9 mouse cellular contexts compared by ENCODE assay signal in the genomic region with DNA sequence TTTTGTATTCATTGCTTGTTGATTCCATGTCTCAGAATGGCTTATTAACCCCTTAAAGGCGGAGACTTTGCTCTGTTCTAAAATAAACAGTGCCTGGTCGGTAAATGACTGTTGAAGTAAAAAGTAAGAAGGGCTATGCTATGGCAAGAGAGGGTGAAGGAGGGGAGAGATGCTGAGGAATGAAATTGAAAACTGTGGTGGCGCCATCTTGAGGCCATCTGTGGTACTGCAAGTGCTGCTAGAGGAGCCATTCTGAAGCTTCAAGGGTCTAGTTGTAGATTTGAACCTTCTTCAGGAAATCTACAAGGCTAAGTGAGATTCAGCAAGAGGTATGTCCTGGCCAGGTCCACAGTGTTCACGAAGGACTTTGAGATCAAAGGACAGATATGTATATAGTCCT. TPM values are rescaled to one million over a fixed set of nuclear protein-coding genes. Genes with fewer than 3 reads are reported as not detected.
A peak's percentile ranks its signal among the peaks of the same experiment; 100 is the strongest.
DNase-seq lines count a peak whose midpoint lies in the region; ATAC-seq lines count a peak whose summit lies in the region.
"Had no signal": no experiment of that assay in that cellular context is flagged by ENCODE, and none has a peak within 500 bp of the region (broad histone marks: within the 10 kb centered on the region; RNA-seq: fewer than 3 reads in every experiment).

No protein-coding gene starts in this region.

- H3K4me2 ChIP-seq in hindbrain, embryonic 14.5 days (replicated peaks): no peak overlapping the region
- H3K4me2 ChIP-seq in hindbrain, embryonic 13.5 days: no peak overlapping the region
- H3K4me2 ChIP-seq in midbrain, embryonic 15.5 days: no peak overlapping the region

- H3K27me3 ChIP-seq in hindbrain, embryonic 14.5 days (ENCODE audit: control insufficient read depth, insufficient read depth, low read length): 0 out of 2 replicates have a peak, but pooled peaks cover under 1% of the 10 kb centered on the region
- peaks cover 4% of the 10 kb centered on the region for H3K27me3 ChIP-seq in hindbrain, embryonic 13.5 days
- H3K27me3 ChIP-seq in midbrain, embryonic 15.5 days (replicated peaks): peaks cover 3% of the 10 kb centered on the region; the same call in 1 of the 2 replicates
- H3K27me3 ChIP-seq: megakaryocyte, embryonic 14.5 days had no signal

- no peaks in the 10 kb centered on the region for H3K9me3 ChIP-seq in hindbrain, embryonic 14.5 days (ENCODE audit: control insufficient read depth, low read length)
- H3K9me3 ChIP-seq in hindbrain, embryonic 13.5 days: no peaks in the 10 kb centered on the region
- H3K9me3 ChIP-seq in midbrain, embryonic 15.5 days: no peaks in the 10 kb centered on the region
- H3K9me3 ChIP-seq: megakaryocyte, embryonic 14.5 days had no signal

- peak overlapping the region; percentile 33; the same call in 1 of the 2 replicates for H3K27ac ChIP-seq in hindbrain, embryonic 14.5 days
- no peak overlapping the region for H3K27ac ChIP-seq in hindbrain, embryonic 13.5 days
- peak overlapping the region; percentile 42; the same call in 1 of the 2 replicates for H3K27ac ChIP-seq in midbrain, embryonic 15.5 days

- H3K4me3 ChIP-seq in hindbrain, embryonic 14.5 days (replicated peaks; ENCODE audit: low read length): no peak overlapping the region
- no peak overlapping the region for H3K4me3 ChIP-seq in hindbrain, embryonic 13.5 days
- no peak overlapping the region for H3K4me3 ChIP-seq in midbrain, embryonic 15.5 days
- H3K4me3 ChIP-seq: megakaryocyte, embryonic 14.5 days had no signal

- 7% methylated on average over 4 of the region's 4 CpGs for WGBS in hindbrain, embryonic 14.5 days
- WGBS in hindbrain, embryonic 13.5 days: 5% methylated on average over 4 of the region's 4 CpGs
- WGBS in midbrain, embryonic 15.5 days: 6% methylated on average over 4 of the region's 4 CpGs

- no peak overlapping the region for H3K9ac ChIP-seq in hindbrain, embryonic 14.5 days
- no peak overlapping the region for H3K9ac ChIP-seq in hindbrain, embryonic 13.5 days
- H3K9ac ChIP-seq in midbrain, embryonic 15.5 days: no peak overlapping the region

- peaks cover 8% of the 10 kb centered on the region for H3K36me3 ChIP-seq in hindbrain, embryonic 14.5 days (replicated peaks; ENCODE audit: control insufficient read depth, insufficient read depth)
- H3K36me3 ChIP-seq in hindbrain, embryonic 13.5 days: peaks cover 10% of the 10 kb centered on the region; the same call in 1 of the 2 replicates
- H3K36me3 ChIP-seq in midbrain, embryonic 15.5 days (replicated peaks): 0 out of 2 replicates have a peak, but pooled peaks cover 5% of the 10 kb centered on the region

- no peak for ATAC-seq in hindbrain, embryonic 14.5 days (ENCODE audit: low FRiP score)
- ATAC-seq in hindbrain, embryonic 13.5 days (ENCODE audit: low FRiP score): no peak
- ATAC-seq in midbrain, embryonic 15.5 days (replicated peaks): no peak

- DNase-seq in hindbrain, embryonic 14.5 days (ENCODE audit: low spot score): peak; percentile 86
- peak; percentile 62 for DNase-seq in ES-CJ7 (ENCODE audit: low read depth, low spot score)
- DNase-seq in c-Kit-negative CD71-positive TER-119-positive erythroid progenitor cells, embryonic 14.5 days (ENCODE audit: low read depth, low spot score): peak; percentile 22
- peak; percentile 14 for DNase-seq in fibroblast of lung, adult 2 months (ENCODE audit: low read depth)
- peak; percentile 64 to 86 for DNase-seq in layer of hippocampus, postnatal 25 days (ENCODE audit: extremely low spot score in 1 of 2, low spot score in 1 of 2)
- DNase-seq in thymus, postnatal 36 days: peak; percentile 27 to 45

- H3K4me1 ChIP-seq in hindbrain, embryonic 14.5 days (replicated peaks; ENCODE audit: control insufficient read depth, insufficient read depth, low read length): peaks cover 24% of the 10 kb centered on the region
- peaks cover 44% of the 10 kb centered on the region for H3K4me1 ChIP-seq in hindbrain, embryonic 13.5 days (replicated peaks)
- peaks cover 39% of the 10 kb centered on the region for H3K4me1 ChIP-seq in midbrain, embryonic 15.5 days

RNA-seq across cellular contexts. Expression of a gene that starts 30.9 kb away (rescaled TPM):
- 8.6 and 9.6 TPM in 2 replicates for polyA plus RNA-seq in hindbrain, embryonic 14.5 days (2014; fragmentation: Nextera tagmentation; extraction: Ambion mirVana)
- 11.0 and 12.1 TPM in 2 replicates for polyA plus RNA-seq in hindbrain, embryonic 13.5 days (2015; fragmentation: Nextera tagmentation; extraction: Ambion mirVana)
- 100 to 1,000 TPM; 235 to 265 TPM for total RNA-seq in layer of hippocampus, postnatal 25 days (2021)
- 16.0 and 16.9 TPM in 2 replicates for polyA plus RNA-seq in midbrain, embryonic 15.5 days (2015; fragmentation: Nextera tagmentation; extraction: Ambion mirVana)

RNA-seq across cellular contexts. Expression of a gene that starts 37.8 kb away (rescaled TPM):
- 1.0 and 1.8 TPM in 2 replicates for polyA plus RNA-seq in hindbrain, embryonic 14.5 days (2014; fragmentation: Nextera tagmentation; extraction: Ambion mirVana)
- polyA plus RNA-seq in hindbrain, embryonic 13.5 days (2015; fragmentation: Nextera tagmentation; extraction: Ambion mirVana): 1.5 and 2.0 TPM in 2 replicates
- total RNA-seq in layer of hippocampus, postnatal 25 days (2021): under 1 TPM; 0.37 to 0.96 TPM
- 2.4 and 3.2 TPM in 2 replicates for polyA plus RNA-seq in midbrain, embryonic 15.5 days (2015; fragmentation: Nextera tagmentation; extraction: Ambion mirVana)

RNA-seq across cellular contexts. Expression of a gene that starts 53.1 kb away (rescaled TPM):
- polyA plus RNA-seq in hindbrain, embryonic 14.5 days (2014; fragmentation: Nextera tagmentation; extraction: Ambion mirVana): 20.7 and 22.3 TPM in 2 replicates
- 19.7 and 21.2 TPM in 2 replicates for polyA plus RNA-seq in hindbrain, embryonic 13.5 days (2015; fragmentation: Nextera tagmentation; extraction: Ambion mirVana)
- total RNA-seq in layer of hippocampus, postnatal 25 days (2021): 10 to 100 TPM; 29.4 to 29.6 TPM
- 31.9 and 32.3 TPM in 2 replicates for polyA plus RNA-seq in midbrain, embryonic 15.5 days (2015; fragmentation: Nextera tagmentation; extraction: Ambion mirVana)

Comparison
In these comparisons a context has a peak if more than half of its experiments do, and no peak if none do; other contexts are left out.
1. DNase-seq: peak in every context shown above with its lines; median percentile 86 in hindbrain, embryonic 14.5 days; 75 in layer of hippocampus, postnatal 25 days; 62 in ES-CJ7; 36 in thymus, postnatal 36 days; 22 in c-Kit-negative CD71-positive TER-119-positive erythroid progenitor cells, embryonic 14.5 days; 14 in fibroblast of lung, adult 2 months.